Mouse (Mus musculus): ENCODE measurements around the gene Cib4.

Cib4 gene

GRCm38 (mm10) chr5:30440308-30440906 lies 105.2 kb downstream of the Cib4 start:
- no peak for DNase-seq (ENCODE audit: extremely low spot score)

- no peak for DNase-seq (ENCODE audit: extremely low spot score)
These were observed 106.7 kb downstream of the Cib4 start for GRCm38 (mm10) chr5:30438931-30439330.
